ENCODE assay signal across 11 mouse cellular contexts in genomic region chr13:98503601-98504000, GRCm38 (mm10). TPM values are rescaled to one million over a fixed set of nuclear protein-coding genes. Genes with fewer than 3 reads are reported as not detected.
DNase-seq lines count a peak whose midpoint lies in the region; ATAC-seq lines count a peak whose summit lies in the region.
"Had no signal": no experiment of that assay in that cellular context is flagged by ENCODE, and none has a peak within 500 bp of the region (broad histone marks: within the 10 kb centered on the region; RNA-seq: fewer than 3 reads in every experiment).

No protein-coding gene starts in this region.

- no peaks in the 10 kb centered on the region for H3K36me3 ChIP-seq in kidney, embryonic 14.5 days (ENCODE audit: control insufficient read depth, insufficient read depth, low read length)
- H3K36me3 ChIP-seq in embryonic facial prominence, embryonic 15.5 days: no peaks in the 10 kb centered on the region

- H3K4me3 ChIP-seq in kidney, embryonic 14.5 days (ENCODE audit: low read length): 0 out of 2 replicates have a peak overlapping the region, but pooled peaks have one; percentile 46
- H3K4me3 ChIP-seq in embryonic facial prominence, embryonic 15.5 days (replicated peaks): peak overlapping the region; percentile 46

- 2% methylated on average over 8 of the region's 8 CpGs for WGBS in kidney, embryonic 14.5 days
- 2% methylated on average over 8 of the region's 8 CpGs for WGBS in embryonic facial prominence, embryonic 15.5 days

- H3K4me1 ChIP-seq in kidney, embryonic 14.5 days (ENCODE audit: control insufficient read depth, insufficient read depth, low read length): peaks cover 26% of the 10 kb centered on the region; the same call in 1 of the 2 replicates
- H3K4me1 ChIP-seq in embryonic facial prominence, embryonic 15.5 days: peaks cover 37% of the 10 kb centered on the region

- no peaks in the 10 kb centered on the region for H3K9me3 ChIP-seq in kidney, embryonic 14.5 days (ENCODE audit: control insufficient read depth, low read length)
- H3K9me3 ChIP-seq in embryonic facial prominence, embryonic 15.5 days (replicated peaks): no peaks in the 10 kb centered on the region

- peak overlapping the region; percentile 89 for H3K4me2 ChIP-seq in kidney, embryonic 14.5 days (replicated peaks; ENCODE audit: low read depth, low read length)
- H3K4me2 ChIP-seq in embryonic facial prominence, embryonic 15.5 days (replicated peaks): peak overlapping the region; percentile 80

- peak overlapping the region; percentile 66; the same call in 1 of the 2 replicates for H3K27ac ChIP-seq in kidney, embryonic 14.5 days (ENCODE audit: low read depth, low read length)
- H3K27ac ChIP-seq in embryonic facial prominence, embryonic 15.5 days (replicated peaks): peak overlapping the region; percentile 56; the same call in 1 of the 2 replicates
- H3K27ac ChIP-seq: liver, embryonic 14.5 days had no signal

- H3K27me3 ChIP-seq in kidney, embryonic 14.5 days (ENCODE audit: control insufficient read depth, insufficient read depth, low read length): peaks cover 81% of the 10 kb centered on the region
- H3K27me3 ChIP-seq in embryonic facial prominence, embryonic 15.5 days: peaks cover 82% of the 10 kb centered on the region

- DNase-seq in kidney, postnatal 14 days: no peak
- DNase-seq in embryo, embryonic 10 days (ENCODE audit: low spot score): peak; percentile 91
- DNase-seq in mesoderm, embryonic 11.5 days (ENCODE audit: low read depth, low spot score): peak; percentile 85
- no peak for DNase-seq in left cerebral cortex, adult 9 months (ENCODE audit: low spot score in 2 of 2)
- DNase-seq: adrenal gland, postnatal 14 days; gastrocnemius, postnatal 25 days; thymus, postnatal 36 days had no signal

- H3K9ac ChIP-seq in kidney, embryonic 14.5 days (ENCODE audit: low read depth, low read length): no peak overlapping the region
- no peak overlapping the region for H3K9ac ChIP-seq in embryonic facial prominence, embryonic 15.5 days
- H3K9ac ChIP-seq: liver, embryonic 14.5 days had no signal

- no peak for ATAC-seq in kidney, embryonic 14.5 days (ENCODE audit: low FRiP score, low TSS enrichment)
- no peak for ATAC-seq in embryonic facial prominence, embryonic 15.5 days (ENCODE audit: insufficient number of reproducible peaks, low FRiP score, low TSS enrichment, low read depth)
- no peak for ATAC-seq in granulocyte monocyte progenitor cell, adult 5-6 weeks (replicated peaks; ENCODE audit: poor library complexity, severe bottlenecking)

RNA-seq across cellular contexts. Expression of gene Gm10320, which starts 11.8 kb away (rescaled TPM):
- polyA plus RNA-seq in kidney, embryonic 14.5 days (2014; fragmentation: Nextera tagmentation; extraction: Ambion mirVana): 1.2 TPM in 2 replicates
- 2.2 and 3.9 TPM in 2 replicates for polyA plus RNA-seq in embryonic facial prominence, embryonic 15.5 days (2015; fragmentation: Nextera tagmentation; extraction: Ambion mirVana)
- total RNA-seq in granulocyte monocyte progenitor cell, adult 5-6 weeks (2014; fragmentation: Nextera tagmentation): 2.2 and 5.0 TPM in 2 replicates
- 2.2 and 3.5 TPM in 2 replicates for total RNA-seq in granulocyte monocyte progenitor cell, adult 5-6 weeks (2017)
- total RNA-seq: adrenal gland, postnatal 14 days; gastrocnemius, postnatal 25 days had no signal

Comparison
In these comparisons a context has a peak if more than half of its experiments do, and no peak if none do; other contexts are left out.
1. DNase-seq: peak in embryo, embryonic 10 days (single experiment) and mesoderm, embryonic 11.5 days (single experiment); none in kidney, postnatal 14 days (single experiment) and left cerebral cortex, adult 9 months (0 of 2).